Mouse (Mus musculus): ENCODE data around the gene Iqgap1. TPM values are rescaled to one million over a fixed set of nuclear protein-coding genes. Genes with fewer than 3 reads are reported as not detected.

Gene Iqgap1
- total and polyA plus RNA-seq, 2 experiments = 2.8 to 7.8 TPM

DNA sequence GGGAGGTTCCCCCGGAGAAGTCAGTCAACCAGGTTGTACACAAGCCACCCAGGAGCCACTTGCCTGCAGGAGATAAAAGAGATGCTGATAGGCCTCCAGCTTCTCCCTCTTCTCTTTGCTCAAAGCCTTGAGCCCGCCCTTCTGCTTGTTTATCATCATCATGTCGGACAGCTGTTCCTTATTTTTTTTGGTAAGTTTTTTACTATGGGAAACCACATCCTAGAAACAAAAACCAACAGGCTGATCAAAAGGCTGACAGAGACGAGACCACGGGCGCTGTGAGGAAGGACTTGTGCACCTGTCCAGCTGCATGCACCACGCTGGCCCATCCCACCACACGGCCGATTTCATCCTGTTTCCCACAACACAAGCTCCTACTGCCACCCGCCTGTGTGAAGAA lies 89.6 kb downstream of the Iqgap1 start:
- TF ChIP-seq POLR2A (IDR thresholded peaks at IDR 0.05; ENCODE audit: extremely low read depth, insufficient read depth, low read length) = no peak
- WGBS = 91% methylated on average over 10 of the region's 10 CpGs
- no peak overlapping the region for H3K4me3 ChIP-seq (ENCODE audit: insufficient read depth, low read depth, low read length)
- DNase-seq (ENCODE audit: extremely low read depth, low read depth, low spot score) = no peak
- H3K4me1 ChIP-seq (ENCODE audit: control insufficient read depth, insufficient read depth, low read length) = no peaks in the 10 kb centered on the region
- no peaks in the 10 kb centered on the region for H3K79me2 ChIP-seq (ENCODE audit: control insufficient read depth, insufficient read depth, low read length)
- H3K9ac ChIP-seq (ENCODE audit: low read depth, low read length) = no peak overlapping the region
- H3K27me3 ChIP-seq (ENCODE audit: control insufficient read depth, insufficient read depth, low read length) = no peaks in the 10 kb centered on the region
- no peaks in the 10 kb centered on the region; the same call in none of the 2 replicates for H3K36me3 ChIP-seq (ENCODE audit: control insufficient read depth, insufficient read depth, low read length)
- H3K27ac ChIP-seq (replicated peaks; ENCODE audit: insufficient read depth, low read depth, low read length) = no peak overlapping the region

DNA sequence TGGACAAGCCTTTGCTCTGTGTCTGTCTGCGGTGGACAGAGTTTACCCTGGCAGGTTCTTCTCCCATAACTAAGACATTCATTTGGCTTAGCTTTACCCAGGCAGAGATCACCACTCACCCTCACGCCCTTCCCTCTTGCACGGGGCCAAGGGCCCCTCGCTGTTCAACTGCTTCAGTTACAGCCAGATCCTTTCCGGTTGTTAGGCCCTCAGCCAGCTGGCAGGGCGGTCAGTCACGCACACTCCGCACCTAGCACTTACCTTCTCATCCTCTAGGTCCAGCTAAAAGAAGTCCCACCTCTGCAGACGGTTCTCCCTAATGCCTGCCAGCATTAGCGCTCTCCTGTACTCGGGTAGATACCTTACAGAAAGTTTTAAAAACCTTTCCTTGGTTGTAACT lies 92.8 kb downstream of the Iqgap1 start:
- Histone ChIP-seq H3K27me3 (ENCODE audit: control insufficient read depth, insufficient read depth, low read length) (no peaks in the 10 kb centered on the region), H3K79me2 (ENCODE audit: control insufficient read depth, insufficient read depth, low read length) (no peaks in the 10 kb centered on the region), H3K27ac (replicated peaks; ENCODE audit: insufficient read depth, low read depth, low read length) (no peak overlapping the region), H3K4me3 (ENCODE audit: insufficient read depth, low read depth, low read length) (no peak overlapping the region), H3K9ac (ENCODE audit: low read depth, low read length) (no peak overlapping the region), H3K36me3 (ENCODE audit: control insufficient read depth, insufficient read depth, low read length) (no peaks in the 10 kb centered on the region; the same call in none of the 2 replicates), H3K4me1 (ENCODE audit: control insufficient read depth, insufficient read depth, low read length) (no peaks in the 10 kb centered on the region)
- 93% methylated on average over 11 of the region's 11 CpGs for WGBS
- no peak for DNase-seq (ENCODE audit: extremely low read depth, low read depth, low spot score)
- no peak for TF ChIP-seq CTCF (IDR thresholded peaks at IDR 0.05; ENCODE audit: low read depth, low read length)
- TF ChIP-seq POLR2A (IDR thresholded peaks at IDR 0.05; ENCODE audit: extremely low read depth, insufficient read depth, low read length) = no peak

DNA sequence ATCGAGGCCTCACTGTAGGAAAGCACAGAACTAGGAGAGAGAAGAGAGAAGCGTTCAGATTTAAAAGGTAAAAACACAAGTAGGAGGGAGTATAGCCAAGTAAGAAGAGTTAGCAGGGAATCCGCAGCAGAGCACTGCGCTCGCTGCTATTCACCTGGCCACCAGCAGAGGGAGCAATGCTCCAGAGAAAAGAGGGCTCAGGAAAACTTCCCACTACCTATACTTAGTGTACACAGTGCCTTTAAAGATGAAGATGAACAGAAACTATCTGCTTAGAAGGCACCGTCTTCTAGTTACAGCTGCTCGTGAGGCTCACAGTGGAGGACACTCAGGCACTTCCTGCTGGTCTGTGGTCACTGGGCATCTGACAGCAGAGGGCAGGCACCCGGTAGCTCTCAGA lies 96.1 kb downstream of the Iqgap1 start:
- Histone ChIP-seq H3K79me2 (ENCODE audit: control insufficient read depth, insufficient read depth, low read length) (no peaks in the 10 kb centered on the region), H3K9ac (ENCODE audit: low read depth, low read length) (no peak overlapping the region), H3K4me1 (ENCODE audit: control insufficient read depth, insufficient read depth, low read length) (no peaks in the 10 kb centered on the region), H3K27me3 (ENCODE audit: control insufficient read depth, insufficient read depth, low read length) (no peaks in the 10 kb centered on the region), H3K36me3 (ENCODE audit: control insufficient read depth, insufficient read depth, low read length) (peaks cover 6% of the 10 kb centered on the region; the same call in 1 of the 2 replicates), H3K4me3 (ENCODE audit: insufficient read depth, low read depth, low read length) (no peak overlapping the region), H3K27ac (replicated peaks; ENCODE audit: insufficient read depth, low read depth, low read length) (no peak overlapping the region)
- peak; percentile 24 for DNase-seq (ENCODE audit: extremely low read depth, low read depth, low spot score)
- TF ChIP-seq POLR2A (IDR thresholded peaks at IDR 0.05; ENCODE audit: extremely low read depth, insufficient read depth, low read length) (no peak), CTCF (IDR thresholded peaks at IDR 0.05; ENCODE audit: low read depth, low read length) (peak; percentile 94)
- WGBS = 27% methylated on average over 8 of the region's 8 CpGs

DNA sequence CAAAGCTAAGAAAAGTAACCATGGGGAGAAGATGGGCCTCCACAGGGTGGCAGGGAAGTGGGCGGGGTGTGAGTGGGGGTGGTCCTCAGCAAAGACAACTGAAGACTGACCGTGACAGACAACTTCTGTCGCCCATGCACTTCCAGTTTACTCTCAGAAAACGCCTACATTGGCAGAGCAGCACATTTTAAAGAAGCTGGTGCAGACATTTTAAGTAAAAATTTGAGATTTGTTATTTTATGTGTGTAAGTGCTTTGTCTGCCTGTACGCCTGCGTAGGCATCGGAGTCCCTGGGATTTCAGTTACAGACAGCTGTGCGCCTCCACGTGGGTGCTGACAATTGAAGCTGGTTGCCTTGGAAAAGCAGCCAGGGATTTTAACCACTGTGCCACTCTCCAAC lies 104.7 kb downstream of the Iqgap1 start:
- peaks cover 14% of the 10 kb centered on the region; the same call in 1 of the 2 replicates for H3K36me3 ChIP-seq (ENCODE audit: control insufficient read depth, insufficient read depth, low read length)
- no peaks in the 10 kb centered on the region for H3K4me1 ChIP-seq (ENCODE audit: control insufficient read depth, insufficient read depth, low read length)
- WGBS = 81% methylated on average over 9 of the region's 9 CpGs
- H3K9ac ChIP-seq (ENCODE audit: low read depth, low read length) = no peak overlapping the region
- H3K79me2 ChIP-seq (ENCODE audit: control insufficient read depth, insufficient read depth, low read length) = no peaks in the 10 kb centered on the region
- TF ChIP-seq POLR2A (IDR thresholded peaks at IDR 0.05; ENCODE audit: extremely low read depth, insufficient read depth, low read length) (no peak), CTCF (IDR thresholded peaks at IDR 0.05; ENCODE audit: low read depth, low read length) (no peak)
- H3K27me3 ChIP-seq (ENCODE audit: control insufficient read depth, insufficient read depth, low read length) = no peaks in the 10 kb centered on the region
- no peak overlapping the region for H3K27ac ChIP-seq (replicated peaks; ENCODE audit: insufficient read depth, low read depth, low read length)
- no peak for DNase-seq (ENCODE audit: extremely low read depth, low read depth, low spot score)
- H3K4me3 ChIP-seq (ENCODE audit: insufficient read depth, low read depth, low read length) = no peak overlapping the region

DNA sequence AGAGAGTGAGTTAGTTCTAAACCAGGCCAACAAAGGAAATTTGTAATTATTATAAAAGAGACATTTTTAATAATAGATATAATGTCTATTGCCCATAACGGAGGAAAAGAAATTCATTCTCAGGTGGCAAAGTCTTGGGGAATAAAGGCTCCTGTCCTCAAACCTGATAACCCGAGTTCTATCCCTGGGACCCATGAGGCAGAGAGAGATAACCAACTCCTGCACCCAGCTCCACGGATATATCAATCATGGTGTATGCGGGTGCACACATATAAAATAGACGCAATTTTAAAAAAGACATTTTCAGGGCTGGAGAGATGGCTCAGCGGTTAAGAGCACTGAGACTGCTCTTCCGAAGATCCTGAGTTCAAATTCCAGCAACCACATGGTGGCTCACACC lies 106.2 kb downstream of the Iqgap1 start:
- no peaks in the 10 kb centered on the region for H3K4me1 ChIP-seq (ENCODE audit: control insufficient read depth, insufficient read depth, low read length)
- WGBS = 97% methylated on average over 7 of the region's 7 CpGs

DNA sequence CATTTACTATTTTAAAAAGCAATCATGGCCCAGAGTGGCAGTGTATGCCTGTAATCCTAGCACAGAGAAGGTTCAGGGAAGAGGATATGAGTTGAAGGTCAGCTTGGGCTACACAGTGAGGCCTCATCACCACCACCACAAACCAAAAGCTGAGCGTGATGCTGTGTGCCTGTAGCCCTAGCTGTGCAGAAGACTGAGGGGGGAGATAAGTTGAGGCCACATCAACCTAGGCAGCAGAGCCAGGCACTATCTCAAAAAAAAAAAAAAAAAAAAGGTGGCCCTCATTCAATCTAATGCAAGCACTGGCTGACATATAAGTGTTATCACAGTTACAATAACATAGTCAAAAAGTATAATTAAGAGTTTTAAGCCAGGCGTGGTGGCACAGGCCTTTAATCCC lies 106.7 kb downstream of the Iqgap1 start:
- Histone ChIP-seq H3K27ac (replicated peaks; ENCODE audit: insufficient read depth, low read depth, low read length) (no peak overlapping the region), H3K4me3 (ENCODE audit: insufficient read depth, low read depth, low read length) (no peak overlapping the region), H3K9ac (ENCODE audit: low read depth, low read length) (no peak overlapping the region), H3K27me3 (ENCODE audit: control insufficient read depth, insufficient read depth, low read length) (no peaks in the 10 kb centered on the region), H3K36me3 (ENCODE audit: control insufficient read depth, insufficient read depth, low read length) (peaks cover 9% of the 10 kb centered on the region; the same call in 1 of the 2 replicates), H3K79me2 (ENCODE audit: control insufficient read depth, insufficient read depth, low read length) (no peaks in the 10 kb centered on the region), H3K4me1 (ENCODE audit: control insufficient read depth, insufficient read depth, low read length) (no peaks in the 10 kb centered on the region)
- no peak for TF ChIP-seq POLR2A (IDR thresholded peaks at IDR 0.05; ENCODE audit: extremely low read depth, insufficient read depth, low read length)
- TF ChIP-seq CTCF (IDR thresholded peaks at IDR 0.05; ENCODE audit: low read depth, low read length) = no peak
- no peak for DNase-seq (ENCODE audit: extremely low read depth, low read depth, low spot score)
- WGBS = 93% methylated on average over 2 of the region's 2 CpGs

More for the DNA sequence above, 106.2 kb downstream of the Iqgap1 start:
- Histone ChIP-seq H3K36me3 (ENCODE audit: control insufficient read depth, insufficient read depth, low read length) (peaks cover 9% of the 10 kb centered on the region; the same call in 1 of the 2 replicates), H3K27ac (replicated peaks; ENCODE audit: insufficient read depth, low read depth, low read length) (no peak overlapping the region), H3K79me2 (ENCODE audit: control insufficient read depth, insufficient read depth, low read length) (no peaks in the 10 kb centered on the region), H3K4me3 (ENCODE audit: insufficient read depth, low read depth, low read length) (no peak overlapping the region), H3K27me3 (ENCODE audit: control insufficient read depth, insufficient read depth, low read length) (no peaks in the 10 kb centered on the region), H3K9ac (ENCODE audit: low read depth, low read length) (no peak overlapping the region)
- DNase-seq (ENCODE audit: extremely low read depth, low read depth, low spot score) = no peak
- TF ChIP-seq POLR2A (IDR thresholded peaks at IDR 0.05; ENCODE audit: extremely low read depth, insufficient read depth, low read length) (no peak), CTCF (IDR thresholded peaks at IDR 0.05; ENCODE audit: low read depth, low read length) (no peak)
